Mouse (Mus musculus) CD4-positive naive resting alpha-beta T cell, adult 76 days (primary cell): ENCODE data around the gene Rest. TPM values are rescaled to one million over a fixed set of nuclear protein-coding genes. Genes with fewer than 3 reads are reported as not detected.

ENCODE experiments used
- total RNA-seq: library from RNA; stranded (reverse); gene quantifications from one replicate; pipeline ENCODE4 v1.2.4, GENCODE M21; 2023

Gene Rest
- 31.7 TPM for total RNA-seq

DNA sequence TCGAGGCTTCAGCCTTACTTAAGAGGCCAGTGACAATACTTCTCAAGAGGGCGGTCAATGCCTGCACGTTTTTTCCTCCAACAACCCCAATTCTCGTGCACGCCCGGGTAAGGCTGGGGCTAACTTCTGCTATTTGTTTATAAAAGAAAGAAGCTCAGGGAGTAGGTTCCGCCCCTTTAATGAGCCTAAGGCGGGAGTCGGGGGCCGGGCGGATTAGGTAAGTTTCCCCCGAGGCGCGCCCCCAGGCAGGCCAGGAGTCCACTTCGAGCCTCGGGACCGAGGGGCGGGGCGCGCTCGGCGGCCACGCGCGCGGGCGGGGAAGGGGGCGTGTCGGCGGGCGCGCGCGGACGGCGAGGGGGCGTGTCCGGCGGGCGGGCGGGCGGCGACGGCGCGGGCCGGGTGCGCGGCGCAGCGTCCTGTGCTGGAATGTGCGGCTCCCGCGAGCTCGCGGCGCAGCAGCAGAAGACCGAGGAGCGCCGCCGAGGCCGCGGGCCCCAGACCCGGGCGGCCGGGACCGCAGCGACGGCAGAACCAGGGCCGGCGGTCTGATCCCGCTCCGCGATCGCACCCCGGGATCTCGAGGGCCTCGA lies at the start of gene Rest:
Rest (plus strand) TSS at position 411 of the 590 bp plus-strand sequence.

GRCm38 (mm10) chr5:77309924-77310772 lies 44.9 kb downstream of the Rest start, which contains the start of the genes Noa1 and Polr2b:
Noa1 (minus strand) TSS chr5:77310084.
Polr2b (plus strand) TSS chr5:77310147.

Other genes starting within 250 kb of the Rest start
- gene Thegl, start 249.5 kb upstream of the Rest start, total RNA-seq, result not detected
- gene Hopx, start 150.4 kb upstream of the Rest start, total RNA-seq, result 12.5 TPM
- gene Spink2, start 54.0 kb upstream of the Rest start, total RNA-seq, result not detected
- gene Noa1, start 44.6 kb downstream of the Rest start, total RNA-seq, result 14.3 TPM
- gene Polr2b, start 44.7 kb downstream of the Rest start, total RNA-seq, result 41.6 TPM
- gene Igfbp7, start 142.6 kb downstream of the Rest start, total RNA-seq, result 3.5 TPM